Mouse (Mus musculus): ENCODE results near the gene Arid4a.

DNA sequence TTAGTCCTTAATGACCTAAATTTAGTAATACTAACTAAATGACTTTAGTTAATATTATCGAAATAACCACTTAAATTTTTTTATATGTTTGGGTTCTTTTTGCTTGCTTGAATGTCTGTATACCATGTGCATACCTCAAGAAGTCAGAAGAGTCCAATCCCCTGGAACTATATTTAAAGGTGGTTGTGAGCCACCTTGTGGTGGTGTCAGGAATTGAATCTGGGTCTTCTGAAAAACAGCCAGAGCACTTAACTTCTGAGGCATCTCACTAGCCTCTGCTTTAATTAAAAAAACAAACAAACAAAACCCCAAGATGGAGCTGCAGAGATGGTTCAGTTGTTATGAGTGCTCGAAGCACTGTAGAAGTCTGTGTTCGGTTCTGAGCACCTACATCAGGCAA, 131.9 kb downstream of the Arid4a start:
- peak; percentile 36 to 74 (median 70) for TF ChIP-seq CTCF (IDR thresholded peaks at IDR 0.05 in 2 of 3, conservative IDR thresholded peaks at IDR 0.05 in 1 of 3; ENCODE audit: control insufficient read depth in 1 of 3, insufficient read depth in 1 of 3, low read depth in 2 of 3, low read length in 3 of 3, poor library complexity in 1 of 3, severe bottlenecking in 1 of 3)
- TF ChIP-seq ZNF384 (IDR thresholded peaks at IDR 0.05; ENCODE audit: low read depth, low read length) = no peak
- no peak for TF ChIP-seq POLR2A (IDR thresholded peaks at IDR 0.05; ENCODE audit: control insufficient read depth in 1 of 2, insufficient read depth in 1 of 2, low read depth in 1 of 2, low read length in 2 of 2, poor library complexity in 1 of 2)
- TF ChIP-seq USF1 (IDR thresholded peaks at IDR 0.05; ENCODE audit: low read depth, low read length) = no peak
- TF ChIP-seq SIN3A (IDR thresholded peaks at IDR 0.05; ENCODE audit: low read length) = 0 out of 2 replicates have a peak, but pooled peaks have one; percentile 32
- TF ChIP-seq USF2 (IDR thresholded peaks at IDR 0.05; ENCODE audit: borderline replicate concordance in 1 of 2, insufficient read depth in 1 of 2, low read depth in 1 of 2, low read length in 2 of 2) = no peak
- no peak for TF ChIP-seq TBP (IDR thresholded peaks at IDR 0.05; ENCODE audit: low read depth, low read length)
- no peak for TF ChIP-seq CHD2 (IDR thresholded peaks at IDR 0.05; ENCODE audit: low read length)
- TF ChIP-seq E2F4 (IDR thresholded peaks at IDR 0.05; ENCODE audit: borderline replicate concordance, low read depth, low read length) = no peak
- no peak for TF ChIP-seq NRF1 (IDR thresholded peaks at IDR 0.05; ENCODE audit: insufficient read depth, low read depth, low read length, poor library complexity, severe bottlenecking)
- no peak for TF ChIP-seq GABPA (IDR thresholded peaks at IDR 0.05; ENCODE audit: low read depth, low read length)
- no peak for TF ChIP-seq POLR2AphosphoS2 (IDR thresholded peaks at IDR 0.05; ENCODE audit: low read length)
- no peak for TF ChIP-seq GATA1 (IDR thresholded peaks at IDR 0.05; ENCODE audit: low read depth, low read length)
- TF ChIP-seq HCFC1 (IDR thresholded peaks at IDR 0.05; ENCODE audit: low read depth, low read length) = no peak
